Mouse (Mus musculus) cerebellum, postnatal 10 days (tissue): Measurements from ENCODE around the gene Dap3.
A peak's percentile ranks its signal among the peaks of the same experiment; 100 is the strongest.
"Not testable (repeated sequence)": the region's sequence is repeated elsewhere in the genome, so short reads cannot be mapped to it uniquely, and the experiment has no call there.

Source experiments
- DNase-seq, 2 experiments: peaks; one replicate each; pipeline ENCODE4 v3.0.0; 2021; ENCODE audit warnings: mixed read lengths in 2 of 2

Gene Dap3

DNA sequence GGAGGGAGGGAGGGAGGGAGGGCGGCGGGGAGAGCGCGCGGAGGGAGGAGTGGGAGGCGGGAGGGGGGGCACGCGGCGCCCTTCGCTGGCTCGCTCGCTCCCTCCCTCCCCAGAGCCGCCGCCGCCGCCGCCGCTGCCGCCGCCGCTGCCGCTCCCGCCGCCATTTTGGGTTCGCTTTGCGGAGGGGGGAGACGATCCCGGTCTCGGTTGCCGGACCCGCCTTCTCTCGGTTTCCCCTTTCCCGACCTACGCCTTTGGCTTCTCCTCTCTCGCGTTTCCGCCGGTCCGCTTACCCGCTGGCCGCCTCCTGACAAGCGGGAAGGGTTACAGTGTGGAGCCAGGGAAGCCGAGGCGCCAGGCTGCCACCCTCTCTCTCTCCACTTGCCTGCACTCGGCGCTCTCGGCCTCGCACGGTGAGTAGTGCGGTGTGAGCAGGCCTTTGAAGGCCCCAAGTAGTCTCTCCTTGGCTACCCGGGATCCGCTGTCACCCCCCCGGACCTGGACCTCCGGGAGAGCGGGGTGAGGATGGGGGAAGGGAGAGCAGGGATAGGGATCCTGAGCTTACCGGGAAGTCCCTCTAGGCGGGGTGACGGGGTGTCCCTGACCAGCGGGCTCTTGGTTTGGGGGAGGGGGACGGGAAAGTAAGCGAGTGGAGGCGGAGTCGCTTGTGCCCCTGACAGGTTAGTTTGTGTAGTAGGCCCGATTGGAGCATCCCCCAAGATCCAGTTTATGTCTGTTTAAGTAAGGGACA is at the start of gene Dap3, which contains the start of gene Ash1l:
Gene Dap3, minus strand, starts transcription at position 606 of the 751 bp plus-strand sequence.
Gene Ash1l, plus strand, starts transcription at position 47 of the 751 bp plus-strand sequence.
- peak in 1 of 2 experiments; percentile 91 for DNase-seq

DNA sequence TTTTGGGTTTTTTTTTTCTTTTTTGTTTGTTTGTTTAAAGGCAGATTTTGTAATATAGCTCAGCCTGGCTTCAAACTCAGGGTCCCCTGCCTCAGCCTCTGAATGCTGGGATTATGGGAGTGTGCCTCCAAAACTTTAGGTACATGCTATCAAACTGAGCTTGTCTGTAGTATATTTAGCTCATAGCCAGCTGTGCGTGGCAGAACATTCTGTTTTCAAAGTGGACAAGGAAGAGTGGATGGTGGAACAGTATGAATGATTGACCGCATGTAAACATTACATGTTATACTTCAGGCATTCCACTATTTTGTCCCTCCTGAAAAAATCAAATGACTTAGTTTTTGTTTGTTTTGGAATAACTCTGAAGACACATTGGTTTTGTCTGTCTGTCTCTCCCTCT is 41.8 kb upstream of the Dap3 start:
- DNase-seq, result no peak

DNA sequence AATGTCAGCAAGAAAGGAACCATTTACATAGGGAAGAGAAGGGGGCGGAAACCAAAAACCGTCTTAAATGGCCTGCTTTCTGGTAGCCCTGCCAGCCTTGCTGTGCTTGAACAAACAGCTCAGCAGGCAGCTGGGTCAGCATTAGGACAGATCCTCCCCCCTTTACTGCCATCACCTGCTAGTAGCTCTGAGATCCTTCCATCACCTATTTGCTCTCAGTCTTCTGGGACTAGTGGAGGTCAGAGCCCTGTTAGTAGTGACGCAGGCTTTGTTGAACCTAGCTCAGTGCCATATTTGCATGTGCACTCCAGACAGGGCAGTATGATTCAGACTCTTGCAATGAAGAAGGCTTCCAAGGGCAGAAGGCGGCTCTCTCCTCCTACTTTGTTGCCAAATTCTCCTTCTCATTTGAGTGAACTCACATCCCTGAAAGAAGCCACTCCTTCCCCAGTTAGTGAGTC is 33.0 kb upstream of the Dap3 start:
- DNase-seq, result peak in 1 of 2 experiments; percentile 14

DNA sequence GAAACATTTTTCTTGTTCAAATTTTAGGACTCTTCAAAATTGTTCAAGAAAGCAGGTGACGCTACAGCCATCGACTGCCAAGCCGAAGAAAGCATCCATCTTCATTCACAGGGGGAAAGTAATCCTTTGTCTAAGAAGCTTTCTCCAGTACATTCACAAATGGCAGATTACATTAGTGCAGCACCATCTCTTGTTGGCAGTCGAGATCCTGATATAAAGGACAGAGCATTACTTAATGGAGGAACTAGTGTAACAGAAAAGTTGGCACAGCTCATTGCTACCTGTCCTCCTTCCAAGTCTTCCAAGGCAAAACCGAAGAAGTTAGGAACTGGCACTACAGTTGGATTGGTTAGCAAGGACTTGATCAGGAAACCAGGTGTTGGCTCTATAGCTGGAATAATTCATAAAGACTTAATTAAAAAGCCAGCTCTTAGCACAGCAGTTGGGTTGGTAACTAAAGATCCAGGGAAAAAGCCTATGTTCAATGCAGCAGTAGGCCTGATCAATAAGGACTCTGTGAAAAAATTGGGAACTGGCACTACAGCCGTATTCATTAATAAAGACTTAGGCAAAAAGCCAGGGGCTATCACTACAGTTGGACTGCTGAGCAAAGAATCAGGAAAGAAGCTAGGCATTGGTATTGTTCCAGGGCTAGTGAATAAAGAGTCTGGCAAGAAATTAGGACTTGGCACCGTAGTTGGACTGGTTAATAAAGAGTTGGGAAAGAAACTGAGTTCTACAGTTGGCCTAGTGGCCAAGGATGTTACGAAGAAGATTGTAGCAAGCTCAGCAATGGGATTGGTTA is 30.4 kb upstream of the Dap3 start:
- DNase-seq, result peak; percentile 30 to 43

DNA sequence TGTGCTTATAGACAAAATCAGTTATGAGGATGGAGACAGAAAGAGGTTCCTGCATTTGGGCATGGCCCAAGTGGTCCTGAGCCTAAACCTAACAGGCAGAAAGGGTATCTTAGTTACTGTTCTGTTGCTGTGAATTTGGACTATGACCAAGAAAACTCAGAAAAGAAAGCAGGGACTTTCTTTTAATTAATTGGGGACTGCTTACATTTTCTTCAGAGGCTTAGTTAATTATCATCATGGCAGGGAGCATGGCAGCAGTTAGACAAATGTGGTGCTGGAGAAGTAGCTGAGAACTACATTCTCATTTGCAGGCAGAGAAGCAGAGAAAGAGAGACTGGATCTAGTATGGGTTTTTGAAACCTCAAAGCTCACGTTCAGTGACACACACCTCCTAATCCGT is 24.0 kb upstream of the Dap3 start:
- DNase-seq, result no peak

DNA sequence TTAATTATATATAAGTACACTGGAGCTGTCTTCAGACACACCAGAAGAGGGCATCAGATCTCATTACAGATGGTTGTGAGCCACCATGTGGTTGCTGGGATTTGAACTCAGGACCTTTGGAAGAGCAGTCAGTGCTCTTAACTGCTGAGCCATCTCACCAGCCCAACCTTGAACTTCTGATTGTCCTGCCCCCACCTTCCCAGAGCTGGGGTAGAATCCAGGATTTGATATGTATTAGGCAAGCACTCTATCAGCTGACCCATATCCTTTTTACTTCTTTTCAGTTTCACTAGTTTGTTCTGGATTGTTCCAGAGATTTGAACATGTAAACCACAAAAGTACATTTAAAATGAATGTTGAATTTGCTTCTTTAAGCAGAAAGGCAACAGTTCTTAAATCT is 12.2 kb upstream of the Dap3 start:
- not testable (repeated sequence) for DNase-seq

DNA sequence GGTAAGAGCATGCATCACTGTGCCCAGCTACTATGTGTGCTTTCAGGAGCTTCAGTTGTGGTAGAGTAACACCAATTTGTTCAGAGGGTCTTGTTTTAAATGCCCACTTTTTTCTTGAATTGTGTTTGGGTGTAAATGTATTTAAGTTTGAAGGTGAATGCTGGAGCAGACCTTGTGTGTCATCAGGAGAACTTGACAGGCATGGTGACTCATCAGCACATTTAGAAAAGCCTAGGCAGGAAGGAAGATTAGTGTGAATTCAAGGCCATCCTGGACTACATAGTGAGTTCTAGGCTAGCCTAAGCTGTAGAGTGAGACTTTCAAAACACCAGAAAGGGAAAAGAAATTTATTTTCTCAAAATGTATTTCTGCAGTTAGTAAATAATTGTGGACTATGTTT is 2.8 kb upstream of the Dap3 start:
- DNase-seq, result no peak

DNA sequence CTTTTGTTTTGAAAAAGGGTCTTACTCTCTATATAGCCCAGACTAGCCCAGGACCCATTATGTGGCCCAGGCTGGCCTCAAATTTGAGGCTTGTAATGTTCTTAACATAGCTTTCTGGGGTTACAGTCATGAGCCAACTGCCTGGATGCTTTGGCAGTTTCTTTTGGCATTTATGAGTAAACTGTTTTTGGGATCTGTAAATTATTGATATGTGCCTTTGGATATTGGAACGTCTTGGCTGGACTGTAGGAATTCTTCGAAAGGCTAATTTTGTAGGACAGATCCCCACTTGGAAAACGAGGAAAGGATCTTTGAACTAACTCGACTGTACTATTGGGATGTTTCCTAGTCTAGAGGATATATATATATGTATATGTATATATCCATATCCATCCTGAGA is 2.3 kb upstream of the Dap3 start:
- no peak for DNase-seq

DNA sequence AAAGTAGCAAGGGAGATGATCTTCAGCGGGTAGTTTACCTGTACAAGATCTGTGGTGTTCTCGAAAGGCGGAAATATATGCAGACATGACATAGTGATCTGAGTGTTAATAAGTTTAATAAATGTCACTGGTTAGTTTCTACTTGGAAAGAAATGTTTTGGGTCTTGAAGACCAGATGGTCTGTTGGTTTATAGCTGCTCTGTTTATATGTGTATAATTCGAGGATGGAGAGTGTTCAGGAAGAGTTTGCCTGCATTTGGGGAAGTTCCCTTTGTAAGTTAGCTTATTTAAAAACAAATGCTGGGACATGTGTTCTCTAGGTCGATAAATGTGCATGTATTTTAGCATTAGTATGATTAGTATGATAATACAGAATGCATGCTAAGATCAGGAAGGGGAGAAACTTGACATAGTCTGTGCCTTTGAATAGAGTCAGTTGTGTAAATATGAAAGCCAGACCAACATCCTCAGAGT is 383 bp upstream of the Dap3 start:
- no peak for DNase-seq

DNA sequence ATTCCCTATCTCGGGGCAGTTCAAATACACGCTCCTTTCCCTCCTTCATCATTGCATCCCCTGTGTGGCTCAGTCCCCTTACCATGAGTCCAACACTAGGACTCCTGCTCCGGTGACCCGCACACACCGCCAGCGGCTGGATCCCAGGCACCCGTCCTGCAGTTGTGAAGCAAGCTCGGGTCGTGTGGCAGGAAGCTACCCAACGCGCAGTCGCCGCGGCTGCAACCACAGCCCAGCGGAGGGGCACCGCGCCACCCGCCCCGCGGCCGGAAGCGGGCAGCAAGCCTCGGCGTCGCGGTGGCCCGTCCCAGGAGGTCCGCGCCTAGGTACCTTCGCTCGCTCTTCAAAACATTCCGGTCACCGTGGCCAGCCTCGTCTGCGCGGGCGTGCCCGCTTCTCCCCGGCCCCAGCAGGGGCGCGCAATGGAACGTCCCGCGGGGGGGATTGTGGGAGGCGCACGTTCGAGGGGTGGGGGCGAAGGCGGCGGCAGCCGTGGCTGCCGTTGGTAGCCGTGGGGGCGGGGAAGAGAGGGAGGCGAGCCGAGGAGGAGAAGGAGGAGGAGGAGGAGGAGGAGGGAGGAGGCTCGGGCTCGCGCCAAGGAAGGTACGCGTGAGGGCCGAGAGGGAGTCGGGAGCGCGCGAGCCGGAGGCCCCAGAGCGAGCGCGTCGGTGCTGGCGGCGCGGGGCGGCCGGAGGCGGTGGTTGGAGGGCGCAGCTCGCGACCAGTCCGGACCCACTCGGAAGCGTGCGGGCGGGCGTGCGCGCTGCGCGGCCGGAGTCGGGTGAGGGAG is 1.0 kb downstream of the Dap3 start:
- peak; percentile 96 to 98 for DNase-seq

DNA sequence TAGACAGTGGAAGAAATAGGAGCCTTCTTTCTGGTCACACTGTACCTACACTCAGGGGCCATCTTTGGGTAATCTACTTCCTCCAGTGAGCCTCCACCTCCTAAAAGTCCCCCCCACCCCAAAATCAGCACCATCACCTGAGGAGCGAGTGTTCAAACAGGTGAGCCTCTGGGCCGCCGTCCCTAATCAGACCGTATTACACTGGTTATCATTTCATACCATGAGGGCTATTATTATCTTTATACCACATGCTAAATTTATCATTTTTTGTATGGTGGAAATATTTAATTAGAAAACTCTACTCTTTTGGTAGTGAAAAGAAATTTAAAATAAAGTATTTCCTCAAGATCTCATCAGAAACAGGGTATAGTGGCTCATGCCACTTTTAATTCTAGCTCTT is 6.9 kb downstream of the Dap3 start:
- no peak for DNase-seq

DNA sequence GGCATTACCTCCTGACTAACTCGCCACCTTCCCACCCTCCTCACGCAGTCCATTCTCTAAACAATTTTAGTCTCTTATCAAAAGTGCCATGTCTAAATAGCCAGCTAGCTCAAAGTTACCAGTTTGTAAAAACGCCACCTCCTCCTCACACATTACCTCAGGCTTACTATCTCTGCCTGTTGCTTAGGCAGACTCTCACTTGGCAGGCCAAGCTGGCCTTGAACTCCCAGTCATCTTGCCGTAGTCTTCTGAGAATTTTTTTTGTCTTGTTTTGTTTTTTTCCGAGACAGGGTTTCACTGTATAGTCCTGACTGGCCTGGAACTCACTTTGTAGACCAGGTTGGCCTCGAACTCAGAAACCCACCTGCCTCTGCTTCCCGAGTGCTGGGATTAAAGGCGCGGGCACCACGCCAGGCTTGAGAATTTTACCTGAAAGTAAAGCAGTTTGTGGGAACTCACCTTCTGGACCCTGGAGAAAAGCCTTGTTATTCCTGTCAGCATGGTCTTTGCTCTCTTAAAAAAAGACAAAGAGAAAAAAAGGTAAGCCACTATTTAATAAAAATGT is 8.6 kb downstream of the Dap3 start:
- no peak for DNase-seq

DNA sequence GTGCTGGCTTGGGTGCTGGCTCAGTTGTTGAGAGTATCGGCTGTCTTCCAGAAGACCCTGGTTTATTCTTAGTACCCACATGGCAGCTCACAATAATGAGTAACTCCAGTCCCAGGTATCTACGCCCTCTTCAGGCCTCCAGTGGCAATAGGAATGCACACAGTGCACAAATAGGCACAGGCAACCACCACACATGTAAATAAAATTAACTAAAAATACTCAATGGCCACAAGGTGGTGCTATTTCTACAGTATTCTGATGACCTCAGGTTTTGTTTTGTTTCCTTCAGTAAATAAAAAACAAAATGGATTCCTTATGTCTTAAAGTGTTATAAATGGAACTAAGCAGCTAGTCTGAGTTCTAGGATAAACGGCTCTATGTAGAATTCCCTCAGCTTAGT is 11.2 kb downstream of the Dap3 start:
- DNase-seq, result peak; percentile 14 to 72

DNA sequence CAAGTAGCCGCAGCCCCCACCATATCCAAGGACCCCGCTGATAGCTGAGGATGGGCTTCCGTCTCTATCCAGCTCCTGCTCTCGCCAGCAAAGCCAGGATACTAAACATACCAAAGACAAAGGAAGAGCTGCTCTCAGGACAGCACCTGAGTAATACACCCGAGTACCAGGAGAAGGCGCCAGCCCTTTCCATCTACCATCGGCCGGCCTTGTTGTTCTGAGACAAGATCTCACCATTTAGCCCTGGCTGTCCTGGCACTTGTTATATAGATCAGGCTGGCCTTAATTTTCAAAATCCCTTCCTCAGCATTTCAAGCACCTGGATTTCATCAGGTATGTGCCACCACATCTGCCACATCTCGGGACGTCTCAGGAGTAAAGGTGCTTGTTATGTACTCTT is 11.9 kb downstream of the Dap3 start:
- DNase-seq, result peak in 1 of 2 experiments; percentile 22

DNA sequence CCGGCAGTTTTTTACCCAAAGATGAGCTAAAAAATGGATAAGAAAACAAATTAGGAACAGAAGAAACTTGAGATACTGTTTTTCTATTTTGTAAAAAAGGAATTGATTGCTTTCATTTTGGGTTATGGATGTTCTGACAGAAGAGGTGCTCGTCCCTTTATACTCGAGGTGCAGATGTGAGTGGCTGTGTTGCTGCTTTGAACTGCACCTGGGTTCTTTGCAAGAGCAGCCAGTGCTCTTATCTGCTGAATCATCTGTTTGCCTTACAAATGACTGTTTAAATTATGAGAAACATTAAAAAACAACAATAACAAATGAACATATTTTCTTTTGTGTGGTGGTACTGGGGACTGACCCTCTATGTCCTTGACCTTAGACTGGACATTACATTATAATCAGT is 21.5 kb downstream of the Dap3 start:
- DNase-seq, result no peak

DNA sequence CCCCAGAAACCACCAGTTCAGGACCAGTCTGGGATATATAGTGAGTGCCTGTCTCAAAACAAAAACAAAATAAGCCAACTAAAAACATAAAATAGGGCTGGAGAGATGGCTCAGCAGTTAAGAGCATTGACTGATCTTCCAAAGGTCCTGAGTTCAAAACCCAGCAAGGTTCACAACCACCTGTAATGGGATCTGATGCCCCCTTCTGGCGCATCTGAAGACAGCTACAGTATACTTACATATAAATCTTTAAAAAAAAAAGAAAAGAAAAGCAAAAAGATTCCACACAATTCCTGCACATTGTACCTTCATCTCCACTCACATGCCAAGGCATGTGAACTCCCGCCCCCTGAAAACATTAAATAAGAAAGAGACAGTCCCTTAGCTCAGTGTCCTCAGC is 25.3 kb downstream of the Dap3 start:
- no peak for DNase-seq

DNA sequence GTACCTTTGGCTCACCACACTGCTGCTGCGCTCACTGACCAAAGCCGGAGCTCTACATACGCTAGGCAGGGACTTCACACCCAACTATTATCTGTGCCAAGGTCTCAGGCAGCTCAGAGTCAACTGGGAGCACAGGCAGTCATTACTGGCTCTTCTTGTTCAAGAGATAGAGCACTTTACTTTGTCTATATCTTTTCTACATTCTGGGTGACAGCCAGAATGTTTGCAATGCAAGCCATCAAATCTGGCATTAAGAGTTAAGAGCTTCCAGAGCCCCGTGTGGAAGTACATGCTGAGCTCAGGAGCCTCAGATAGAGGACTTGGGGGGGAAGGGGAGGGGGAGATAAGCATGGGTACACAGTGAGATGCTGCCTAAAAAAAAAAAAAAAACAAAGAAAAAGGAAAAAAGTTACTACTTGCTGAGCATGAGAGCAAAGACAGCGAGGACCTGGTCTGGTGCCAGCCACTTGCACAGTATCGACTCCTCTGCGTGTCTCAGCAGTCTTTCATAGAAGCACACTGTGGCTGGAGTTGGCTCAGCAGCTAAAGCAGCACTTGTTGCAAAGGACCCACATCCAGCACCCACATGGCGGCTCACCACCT is 26.9 kb downstream of the Dap3 start:
- peak; percentile 20 to 30 for DNase-seq

DNA sequence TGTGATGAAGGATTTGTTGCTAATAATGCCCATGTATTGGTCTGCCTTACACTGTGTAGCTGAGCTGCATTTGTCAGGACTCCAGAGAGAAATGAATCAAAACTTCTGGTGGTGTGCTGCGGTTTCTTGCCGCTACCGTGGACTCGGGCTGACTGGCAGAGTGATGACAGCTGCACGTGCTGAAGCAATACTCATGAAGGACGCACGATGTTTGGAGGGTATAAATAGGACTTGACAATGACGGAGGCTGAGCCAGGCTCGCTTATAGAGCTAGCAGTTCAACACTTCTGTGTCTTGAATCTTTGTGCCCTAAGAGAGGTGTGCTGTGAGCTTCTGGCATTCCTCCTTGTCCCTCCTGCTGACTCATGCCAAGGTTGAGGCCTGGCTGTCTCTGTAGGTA is 29.6 kb downstream of the Dap3 start:
- DNase-seq, result no peak

DNA sequence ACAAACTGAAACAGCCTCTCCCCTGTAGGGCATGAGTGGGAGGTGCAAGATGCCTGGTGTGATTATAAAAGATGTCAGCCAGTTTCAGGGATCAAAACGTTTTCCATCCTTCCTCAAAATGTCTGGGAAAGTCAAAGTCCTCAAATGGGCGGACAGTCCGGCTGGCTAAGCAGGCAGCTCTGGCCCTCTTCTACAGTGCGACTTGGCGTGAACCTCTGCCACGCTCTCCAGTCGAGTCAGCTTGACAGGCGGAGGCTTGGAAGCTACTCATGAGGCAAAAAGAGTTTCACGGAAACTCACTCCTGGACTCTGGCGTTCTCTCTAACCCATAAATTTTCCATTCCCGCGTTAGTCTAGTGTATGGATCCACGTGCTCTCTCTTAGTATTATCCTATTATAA is 32.0 kb downstream of the Dap3 start:
- peak in 1 of 2 experiments; percentile 29 for DNase-seq

DNA sequence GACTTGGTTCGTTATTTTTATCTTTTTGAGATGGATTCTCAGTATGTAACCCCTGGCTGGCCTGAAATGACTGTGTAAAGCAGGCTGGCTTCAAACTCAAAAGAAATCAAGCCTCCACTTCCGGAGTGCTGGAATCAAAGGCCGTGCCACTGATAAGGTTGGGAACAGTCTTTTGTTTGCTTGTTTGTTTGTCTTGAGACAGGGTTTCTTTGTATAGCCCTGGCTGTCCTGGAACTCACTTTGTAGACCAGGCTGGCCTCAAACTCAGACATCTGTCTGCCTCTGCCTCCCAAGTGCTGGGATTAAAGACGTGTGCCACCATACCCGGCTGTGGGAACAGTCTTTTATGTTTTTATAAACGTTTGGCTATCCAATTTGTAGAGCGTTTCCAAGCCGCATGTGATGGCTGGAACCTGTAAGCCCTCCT is 36.6 kb downstream of the Dap3 start:
- no peak for DNase-seq

DNA sequence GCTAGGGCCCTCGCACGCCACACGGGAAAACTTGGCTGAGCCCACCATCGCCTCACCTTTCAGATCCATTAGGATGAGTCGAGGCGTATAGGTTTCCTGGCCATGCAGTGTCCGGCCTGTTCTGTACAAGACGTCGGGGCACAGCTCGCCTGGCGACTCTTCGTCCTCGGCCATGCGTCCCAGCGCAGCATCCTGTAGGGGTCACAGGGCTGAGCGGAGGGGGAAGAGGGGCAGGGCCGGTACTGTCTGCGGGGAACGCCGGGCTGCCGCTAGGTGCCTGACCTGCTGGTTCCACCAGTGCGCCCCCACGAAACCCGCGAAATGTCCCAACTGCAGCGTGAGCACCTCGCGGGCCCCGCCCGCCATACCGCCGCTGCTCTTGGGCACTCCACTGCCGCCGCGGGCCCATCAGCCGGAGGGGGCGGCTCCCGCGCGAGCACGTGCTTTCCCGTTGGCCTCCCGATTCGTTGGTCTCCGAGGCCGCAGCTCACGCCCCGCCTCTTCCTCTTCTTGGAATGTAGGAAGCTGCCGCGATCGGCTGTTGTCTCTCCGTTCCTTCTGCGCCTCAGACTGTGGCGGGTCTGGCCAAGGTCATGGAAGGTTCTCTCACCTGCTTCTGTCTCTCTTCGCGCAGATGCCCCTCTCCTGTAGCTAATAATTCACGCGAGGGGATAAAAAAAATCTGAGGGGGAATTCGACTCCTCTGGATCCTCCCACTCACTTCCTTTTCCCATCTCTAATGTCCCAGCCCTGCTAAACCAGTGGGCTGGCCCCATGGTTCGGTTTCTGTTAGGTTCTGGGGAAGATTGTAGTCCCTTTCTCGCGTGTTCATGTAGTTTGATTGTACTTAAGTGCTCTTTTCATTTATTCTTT is 37.2 kb downstream of the Dap3 start, which contains the start of gene Msto1:
Gene Msto1, minus strand, starts transcription at position 489 of the 873 bp plus-strand sequence.
- DNase-seq, result peak; percentile 95
